Comparison of ENCODE assay signal across 11 mouse cellular contexts in the genomic region with DNA sequence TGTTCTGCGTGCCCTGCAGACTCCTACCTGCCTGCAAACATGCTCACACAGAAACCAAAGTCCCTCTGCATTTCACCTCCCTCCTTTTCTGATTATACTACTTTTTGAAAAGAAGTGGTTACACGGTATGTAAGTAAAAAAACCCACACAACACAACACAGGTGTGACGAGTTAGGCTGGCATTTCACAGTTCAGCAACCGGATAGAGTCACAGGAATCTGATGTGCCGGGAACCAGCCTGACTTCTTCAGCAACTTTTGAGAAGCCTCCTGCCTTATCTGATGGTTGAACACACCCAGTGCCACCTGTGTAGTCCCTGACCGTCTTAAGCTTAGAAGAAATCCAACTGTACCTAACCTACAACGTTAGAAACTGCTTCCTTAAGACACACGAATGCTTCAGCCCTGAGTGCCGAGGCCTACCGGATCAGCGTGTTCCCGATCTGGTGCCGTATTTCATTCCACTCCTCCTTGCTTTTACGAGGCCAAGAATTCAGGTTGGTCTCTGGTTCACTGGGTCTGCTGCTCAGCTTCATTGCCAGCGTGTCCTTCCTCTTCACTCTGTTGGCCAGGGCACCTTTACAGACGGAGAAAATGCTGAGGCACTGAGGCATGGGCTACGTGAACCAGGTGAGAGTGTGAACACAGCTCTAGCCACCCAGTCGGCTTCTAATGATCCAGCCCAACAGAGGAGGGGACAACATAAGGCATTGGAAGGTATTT.
"Had no signal": no experiment of that assay in that cellular context is flagged by ENCODE, and none has a peak within 500 bp of the region (broad histone marks: within the 10 kb centered on the region; RNA-seq: fewer than 3 reads in every experiment).

No protein-coding gene starts in this region.

- H3K4me1 ChIP-seq: liver, embryonic 13.5 days; midbrain, embryonic 13.5 days; neural tube, embryonic 15.5 days had no signal

- ATAC-seq: liver, postnatal 0 days; midbrain, embryonic 13.5 days had no signal

- H3K27ac ChIP-seq: liver, embryonic 13.5 days; lung, embryonic 15.5 days; midbrain, embryonic 13.5 days; neural tube, embryonic 15.5 days had no signal

- H3K9ac ChIP-seq: liver, embryonic 13.5 days; liver, postnatal 0 days; lung, embryonic 15.5 days; midbrain, embryonic 13.5 days; neural tube, embryonic 15.5 days had no signal

- H3K27me3 ChIP-seq: liver, embryonic 13.5 days; lung, embryonic 15.5 days; midbrain, embryonic 13.5 days; neural tube, embryonic 15.5 days had no signal

- H3K4me3 ChIP-seq: liver, embryonic 13.5 days; lung, embryonic 15.5 days; midbrain, embryonic 13.5 days; myocyte; neural tube, embryonic 15.5 days had no signal

- DNase-seq: liver; liver, embryonic 13.5 days; liver, postnatal 0 days; lung, postnatal 14 days; spleen, adult 18-20 months; thymus, adult 18-20 months; thymus, postnatal 14 days had no signal

- H3K9me3 ChIP-seq: liver, embryonic 13.5 days; lung, embryonic 15.5 days; midbrain, embryonic 13.5 days; neural tube, embryonic 15.5 days had no signal

- H3K4me2 ChIP-seq: liver, embryonic 13.5 days; lung, embryonic 15.5 days; midbrain, embryonic 13.5 days; neural tube, embryonic 15.5 days had no signal
